ENCODE assay signal across 16 mouse cellular contexts in the genomic region with DNA sequence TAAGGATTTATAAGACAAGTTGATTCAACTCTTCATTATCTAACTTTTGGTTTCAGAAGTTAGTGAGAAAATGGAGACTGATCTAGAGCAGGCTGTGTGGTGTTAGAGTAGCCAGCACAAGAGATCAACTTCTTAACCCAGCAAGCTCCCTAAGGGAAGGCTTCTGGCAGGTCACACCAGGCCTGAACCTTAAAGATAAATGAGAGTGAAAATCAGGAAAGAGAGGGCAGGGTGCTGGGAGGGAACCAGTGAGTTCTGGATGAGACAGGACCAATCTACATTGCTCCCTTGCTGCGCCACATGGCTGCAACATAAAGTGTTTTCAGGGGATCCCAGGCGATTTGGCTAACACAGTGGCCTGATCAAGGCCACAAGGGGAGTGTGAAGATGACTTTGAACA.
"Had no signal": no experiment of that assay in that cellular context is flagged by ENCODE, and none has a peak within 500 bp of the region (broad histone marks: within the 10 kb centered on the region; RNA-seq: fewer than 3 reads in every experiment).

No protein-coding gene starts in this region.

- H3K9me3 ChIP-seq: neural tube, embryonic 13.5 days; neural tube, embryonic 15.5 days; stomach, embryonic 15.5 days had no signal

- H3K27me3 ChIP-seq: neural tube, embryonic 13.5 days; neural tube, embryonic 15.5 days; stomach, embryonic 15.5 days had no signal

- H3K27ac ChIP-seq: neural tube, embryonic 13.5 days; neural tube, embryonic 15.5 days; stomach, embryonic 15.5 days; stomach, postnatal 0 days had no signal

- H3K4me1 ChIP-seq: neural tube, embryonic 15.5 days; stomach, embryonic 15.5 days had no signal

- DNase-seq: retina, postnatal 1 day; right cerebral cortex, adult 18-20 months; right cerebral cortex, postnatal 14 days; right cerebral cortex, postnatal 25 days; right cerebral cortex, postnatal 4 days; spleen, adult 18-20 months; thymus, adult 18-20 months; thymus, adult 2 months; thymus, postnatal 14 days; thymus, postnatal 25 days; thymus, postnatal 36 days; thymus, postnatal 4 days had no signal

- H3K4me3 ChIP-seq: neural tube, embryonic 13.5 days; neural tube, embryonic 15.5 days; stomach, embryonic 15.5 days had no signal

- H3K36me3 ChIP-seq: neural tube, embryonic 13.5 days; neural tube, embryonic 15.5 days; stomach, embryonic 15.5 days had no signal
